Mouse (Mus musculus) mouse embryonic stem cell (cell line): ENCODE measurements at regions not wholly inside any gene's neighbourhood (a gene's known extent, or its start where the extent isn't known, plus 50 kb on each side); places are given as distances from the start of the nearest gene placed in this dataset.

Experiments
- in situ Hi-C, 2 experiments: fragments of 300-500 bp; cut with MboI; formaldehyde crosslinking; loops; 1 replicate in 1 of 2; 3 replicates in 1 of 2; pipeline ENCODE4 v1.14.3; 2019 to 2020; ENCODE audit warnings: low sequenced_read_pairs in 2 of 2, low pct_unique_long_range_greater_than_20kb in 1 of 2, mixed read lengths in 1 of 2; ENCODE audit not compliant: unreplicated experiment in 1 of 2

DNA sequence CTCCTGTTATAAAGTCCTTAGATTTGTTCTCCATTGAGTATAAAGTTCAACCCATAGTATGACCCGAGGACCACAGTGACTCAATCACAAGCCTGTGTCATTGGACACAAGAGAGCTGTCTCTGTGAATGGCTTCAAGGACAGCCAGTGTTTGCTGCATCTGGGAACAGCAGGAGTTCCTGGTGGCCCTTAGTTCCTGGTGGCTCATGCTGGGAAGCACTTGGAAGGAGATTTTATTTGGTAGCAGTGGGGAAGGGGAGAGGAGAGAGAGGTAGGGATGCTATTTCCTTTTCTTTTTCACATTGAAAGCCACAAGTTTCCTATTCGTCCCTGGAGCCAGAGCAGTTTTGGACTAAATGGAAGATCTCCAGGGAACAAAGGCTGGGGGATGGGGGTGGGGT is 69.2 kb upstream of the Tnp1 start:
- in situ Hi-C loops = no loop called here

- in situ Hi-C loops = no loop called here
Measured at GRCm38 (mm10) chr1:73083396-73083795, 67.7 kb upstream of the Tnp1 start.

GRCm38 (mm10) chr1:73079518-73079917 is 63.8 kb upstream of the Tnp1 start:
- in situ Hi-C loops = no loop called here

DNA sequence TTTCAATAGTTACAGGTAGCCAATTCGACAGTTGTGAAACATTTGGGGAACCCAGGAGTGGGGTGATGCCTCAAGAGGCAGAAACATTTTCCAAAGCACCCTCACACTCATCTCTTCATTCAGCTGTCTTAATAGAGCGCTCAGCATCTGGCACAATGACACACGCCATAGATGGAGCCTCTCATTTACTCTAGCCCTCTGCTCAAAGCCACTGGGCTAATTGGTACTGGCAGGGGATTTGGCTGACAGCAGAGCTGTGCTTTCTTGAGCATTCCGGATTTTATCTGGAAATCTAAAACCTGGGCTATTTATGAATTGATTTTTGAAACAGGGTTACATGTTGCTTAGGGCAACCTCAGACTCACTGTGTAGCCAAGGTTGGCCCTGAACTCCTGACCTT is 61.4 kb upstream of the Tnp1 start:
- in situ Hi-C loops = no loop called here

DNA sequence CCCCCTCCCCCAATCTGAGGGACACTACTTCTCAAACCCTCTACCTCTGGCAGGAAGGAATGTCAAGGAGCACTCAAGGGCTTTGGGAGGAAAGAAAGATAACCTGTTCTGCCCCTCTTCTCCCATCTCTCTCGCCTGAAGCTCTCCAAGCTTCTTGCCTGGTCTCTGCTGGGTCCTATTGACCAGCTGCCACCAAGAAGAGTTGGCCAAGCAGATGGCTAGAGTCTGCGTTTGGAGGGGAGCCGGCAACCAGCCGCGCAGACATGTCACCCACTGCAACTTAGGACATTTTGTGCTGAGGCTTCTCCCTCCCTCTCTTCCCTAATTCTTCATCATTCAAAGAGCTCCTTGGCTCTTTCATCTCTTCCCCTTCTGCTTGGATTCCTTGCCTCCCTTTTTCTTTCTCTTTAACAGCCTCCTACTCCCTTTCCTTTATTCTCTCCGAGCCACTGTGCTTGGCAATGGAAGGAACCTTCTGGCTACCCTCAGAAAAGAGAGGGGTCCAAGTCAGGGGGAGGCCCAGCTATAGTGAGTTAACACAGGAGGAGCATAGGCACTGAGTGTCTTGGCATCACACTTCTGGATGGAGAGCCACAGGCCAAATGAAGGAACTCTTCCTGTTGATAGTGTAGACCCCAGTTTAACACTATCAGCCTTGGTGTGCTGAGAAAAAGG is 60.1 kb upstream of the Tnp1 start:
- in situ Hi-C loops = no loop called here

DNA sequence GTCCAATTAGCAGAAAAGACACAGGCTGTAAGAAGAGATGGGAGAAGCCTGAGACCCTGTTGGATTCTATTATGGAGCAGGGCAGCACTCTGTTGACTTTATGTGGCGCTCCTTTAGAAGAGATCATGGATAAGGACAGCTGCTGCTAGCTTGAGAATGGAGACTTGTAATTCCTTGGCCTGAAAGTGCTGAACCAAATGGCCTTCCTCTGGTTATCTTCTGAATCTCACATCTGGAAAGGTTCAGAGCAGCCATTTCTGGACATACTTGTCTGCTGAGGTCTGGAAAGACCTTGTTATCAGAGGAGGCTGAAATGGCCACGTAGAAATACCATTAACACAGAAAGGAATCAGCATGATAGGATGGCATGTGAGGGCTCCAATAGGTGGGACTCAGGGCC is 59.5 kb upstream of the Tnp1 start:
- in situ Hi-C loops = no loop called here

DNA sequence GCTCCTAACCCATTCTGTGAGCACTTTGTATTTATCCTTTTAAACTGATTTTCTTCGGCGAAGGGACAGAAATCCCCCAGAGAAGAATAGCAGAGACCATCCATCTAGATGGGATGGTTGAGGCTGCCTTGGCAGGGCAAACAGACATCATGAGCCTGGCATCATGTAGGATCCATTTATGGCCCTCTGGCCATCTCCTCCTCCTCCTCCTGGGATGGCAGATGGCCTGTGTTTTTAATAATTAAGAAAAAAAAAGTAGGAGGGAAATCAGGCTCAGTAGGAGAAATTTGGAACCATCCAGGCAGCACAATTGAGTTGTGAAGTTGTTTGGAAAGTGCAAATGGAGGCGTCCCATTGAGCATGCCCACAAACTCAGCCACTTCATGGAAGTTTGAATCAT is 58.8 kb upstream of the Tnp1 start:
- in situ Hi-C loops = no loop called here

DNA sequence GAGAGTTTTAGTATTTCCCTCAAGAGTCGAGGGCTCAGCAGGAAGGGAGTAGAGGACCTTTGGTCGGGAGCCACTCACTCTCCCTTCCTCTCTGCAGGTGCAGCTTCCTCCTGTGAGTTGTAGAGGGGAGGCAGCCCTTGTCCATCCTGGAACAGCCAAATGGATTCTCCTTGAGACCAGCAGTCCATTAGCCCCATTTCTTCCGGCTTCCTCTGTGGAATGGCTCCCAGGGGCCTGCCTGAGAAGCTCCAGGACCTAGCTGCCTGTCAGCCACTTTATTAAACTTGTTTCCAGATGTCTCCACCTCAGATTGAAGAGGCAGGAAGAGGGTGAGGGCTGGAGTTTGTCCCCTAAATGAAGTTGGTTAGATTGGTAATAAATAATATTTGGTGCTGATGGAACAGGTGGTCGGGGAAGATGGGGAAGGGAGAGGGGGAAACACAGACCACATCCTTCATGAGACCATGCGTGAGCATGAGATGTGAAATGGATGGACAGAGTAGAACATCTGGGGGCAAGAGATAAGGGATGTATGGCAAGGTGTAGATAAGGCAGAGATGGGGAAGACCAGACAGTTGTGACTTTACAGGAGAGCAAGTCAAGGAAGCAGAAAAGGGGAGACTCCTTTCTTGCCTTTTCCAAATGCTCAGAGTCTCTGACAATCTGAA is 56.7 kb upstream of the Tnp1 start:
- in situ Hi-C loops = no loop called here

DNA sequence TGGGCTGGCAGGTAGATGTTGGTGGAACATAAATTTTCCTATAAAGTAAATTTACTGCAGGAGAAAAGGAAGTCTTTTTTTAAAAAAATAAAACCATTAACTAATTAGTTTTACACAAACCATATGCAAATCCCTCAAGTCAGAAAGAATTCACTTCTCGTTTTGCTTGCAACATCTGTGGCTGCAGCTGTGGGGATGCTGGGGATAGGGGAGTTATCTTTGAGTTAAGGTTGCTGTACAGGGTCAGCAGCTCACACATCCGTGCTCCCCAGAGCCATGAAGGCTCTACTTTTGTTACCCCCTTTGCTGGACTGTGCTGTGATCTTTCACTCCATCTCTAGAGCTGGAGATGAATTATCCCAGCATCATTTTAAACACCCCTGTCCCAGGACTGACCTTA is 54.4 kb upstream of the Tnp1 start:
- in situ Hi-C loops = no loop called here
